Mouse (Mus musculus) gastrocnemius, postnatal 10 days (tissue): ENCODE data around the gene Smok3a. TPM values are rescaled to one million over a fixed set of nuclear protein-coding genes. Genes with fewer than 3 reads are reported as not detected.

Experiments used
- total RNA-seq, 2 experiments: library from RNA; stranded (reverse); gene quantifications; 2 replicates each; pipeline ENCODE4 v1.2.3; 2021

Smok3a gene
- total RNA-seq, 2 experiments from 2014 or later = not detected

Other genes with a start within 250 kb of the Smok3a start
- 10 to 100 TPM in 1 of 2 experiments, 1 to 10 TPM in 1; 9.8 to 13.5 TPM for gene Ppp1r35, start 242.4 kb upstream of the Smok3a start, total RNA-seq
- 10 to 100 TPM; 22.4 to 22.8 TPM for gene Mepce, start 233.6 kb upstream of the Smok3a start, total RNA-seq
- gene Zcwpw1, start 233.5 kb upstream of the Smok3a start, total RNA-seq = 1 to 10 TPM; 2.0 to 3.1 TPM
- gene Pilra, start 185.0 kb upstream of the Smok3a start, total RNA-seq = under 1 TPM; 0.54 to 0.75 TPM
- gene Pilrb1, start 163.2 kb upstream of the Smok3a start, total RNA-seq = 1 to 10 TPM in 1 of 2 experiments, under 1 TPM in 1; 0.45 to 1.3 TPM
- under 1 TPM in 1 of 2 experiments, not detected in 1; 0.56 TPM for gene Pilrb2, start 149.4 kb upstream of the Smok3a start, total RNA-seq
- gene Cyp3a13, start 99.6 kb upstream of the Smok3a start, total RNA-seq = not detected
- gene Gjc3, start 58.2 kb upstream of the Smok3a start, total RNA-seq = 1 to 10 TPM; 5.9 to 7.1 TPM
- gene Azgp1, start 39.7 kb upstream of the Smok3a start, total RNA-seq = under 1 TPM in 1 of 2 experiments, not detected in 1; 0.45 TPM
- gene Smok3b, start 168 bp downstream of the Smok3a start, total RNA-seq = not detected
- not detected for gene Smok3c, start 31.9 kb downstream of the Smok3a start, total RNA-seq
- gene Zkscan1, start 63.8 kb downstream of the Smok3a start, total RNA-seq = 10 to 100 TPM; 14.2 to 16.7 TPM
- gene Zscan21, start 95.6 kb downstream of the Smok3a start, total RNA-seq = 10 to 100 TPM; 12.9 to 14.3 TPM
- gene Zfp113, start 134.5 kb downstream of the Smok3a start, total RNA-seq = 1 to 10 TPM; 5.6 to 8.3 TPM
- gene Cops6, start 139.8 kb downstream of the Smok3a start, total RNA-seq = 100 to 1,000 TPM; 117 to 119 TPM
- gene Ap4m1, start 150.7 kb downstream of the Smok3a start, total RNA-seq = 10 to 100 TPM in 1 of 2 experiments, 1 to 10 TPM in 1; 9.9 to 16.0 TPM
- gene Mcm7, start 151.2 kb downstream of the Smok3a start, total RNA-seq = 10 to 100 TPM; 20.2 to 27.7 TPM
- gene Taf6, start 166.2 kb downstream of the Smok3a start, total RNA-seq = 10 to 100 TPM; 25.4 to 25.7 TPM
- gene Cnpy4, start 166.2 kb downstream of the Smok3a start, total RNA-seq = 10 to 100 TPM in 1 of 2 experiments, 1 to 10 TPM in 1; 8.9 to 11.8 TPM
- 1 to 10 TPM; 2.7 to 3.5 TPM for gene Mblac1, start 173.1 kb downstream of the Smok3a start, total RNA-seq
- 1 to 10 TPM; 1.4 to 1.6 TPM for gene Nxpe5, start 204.6 kb downstream of the Smok3a start, total RNA-seq
- 10 to 100 TPM; 61.6 to 69.8 TPM for gene Lamtor4, start 234.2 kb downstream of the Smok3a start, total RNA-seq
- gene BC037034, start 242.8 kb downstream of the Smok3a start, total RNA-seq = 1 to 10 TPM; 5.3 to 8.1 TPM